Mouse (Mus musculus): ENCODE results near the gene Rnf215. TPM values are rescaled to one million over a fixed set of nuclear protein-coding genes. Genes with fewer than 3 reads are reported as not detected.

Gene Rnf215
- polyA plus RNA-seq, 1 experiment from 2014 or later, result 19.1 TPM

DNA sequence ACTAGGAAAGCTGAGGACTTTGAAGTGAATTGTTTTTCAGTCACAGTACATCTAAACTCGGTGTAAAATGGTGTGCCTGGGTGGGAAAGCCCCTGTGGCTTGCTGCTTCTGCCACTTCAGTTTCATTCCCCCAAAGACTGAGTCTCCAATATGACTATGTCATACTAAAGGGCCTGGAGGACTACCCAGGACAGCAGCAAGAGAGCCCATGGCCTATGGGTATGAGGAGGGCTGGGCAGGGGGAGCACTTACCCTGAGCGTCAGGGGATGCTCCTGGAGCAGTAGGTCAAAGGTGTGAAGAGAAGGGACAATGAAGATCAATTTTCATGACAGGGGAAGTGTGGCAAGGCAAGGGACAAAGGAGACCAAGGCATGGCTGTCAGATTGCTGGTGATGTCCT lies 4.0 kb downstream of the Rnf215 start:
- Histone ChIP-seq H3K36me3 (replicated peaks) (peaks cover 71% of the 10 kb centered on the region), H3K4me1 (peaks cover 25% of the 10 kb centered on the region), H3K27ac (no peak overlapping the region), H3K9me3 (no peaks in the 10 kb centered on the region), H3K4me3 (no peak overlapping the region), H3K27me3 (ENCODE audit: poor library complexity, severe bottlenecking) (no peaks in the 10 kb centered on the region)
- 83% methylated on average over 2 of the region's 2 CpGs for WGBS
- no peak for DNase-seq (ENCODE audit: extremely low spot score, low spot score)

DNA sequence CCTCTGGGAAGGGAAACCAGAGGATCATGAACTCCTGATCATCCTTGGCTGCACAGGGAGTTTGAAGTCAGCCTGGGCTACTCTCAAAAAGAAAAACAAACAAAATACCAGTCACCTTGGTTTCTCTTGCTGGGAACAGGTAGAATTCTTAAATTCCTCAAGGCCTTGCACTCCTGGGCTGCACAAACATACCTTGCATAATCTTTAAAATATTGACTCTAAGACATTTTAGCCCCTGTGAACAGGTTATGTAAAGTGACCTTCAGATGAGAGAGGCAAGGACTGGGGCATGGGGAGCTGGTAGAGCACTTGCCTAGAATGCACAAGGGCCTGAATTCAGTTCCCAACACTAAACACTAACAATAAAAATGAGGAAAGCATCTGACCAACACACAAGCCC lies 6.5 kb downstream of the Rnf215 start:
- H3K36me3 ChIP-seq (replicated peaks), result peaks cover 83% of the 10 kb centered on the region
- no peak for DNase-seq (ENCODE audit: extremely low spot score, low spot score)

DNA sequence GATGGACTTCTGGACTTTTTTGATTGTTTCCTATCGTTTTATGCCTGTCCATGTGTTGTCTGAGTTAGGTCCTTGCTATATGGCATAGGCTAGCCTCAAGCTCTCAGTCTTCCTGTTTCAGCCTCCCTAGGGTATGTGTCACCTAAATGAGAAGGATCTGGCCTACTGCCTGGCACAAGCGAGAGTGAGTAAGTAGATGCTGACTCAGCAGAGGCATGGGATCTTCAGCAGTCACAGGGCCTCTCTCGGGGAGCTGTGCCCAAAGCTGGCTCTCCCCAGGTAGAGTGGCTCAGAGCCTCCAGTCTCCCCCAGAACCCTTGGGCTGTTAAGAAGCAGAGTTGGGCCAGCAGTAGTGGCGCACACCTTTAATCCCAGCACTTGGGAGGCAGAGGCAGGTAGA lies 7.3 kb downstream of the Rnf215 start:
- no peak for DNase-seq (ENCODE audit: extremely low spot score, low spot score)

More for the DNA sequence above, 6.5 kb downstream of the Rnf215 start:
- H3K9me3 ChIP-seq, result no peaks in the 10 kb centered on the region
- H3K4me3 ChIP-seq, result no peak overlapping the region
- no peak overlapping the region for H3K27ac ChIP-seq
- H3K4me1 ChIP-seq, result peaks cover 6% of the 10 kb centered on the region
- no peaks in the 10 kb centered on the region for H3K27me3 ChIP-seq (ENCODE audit: poor library complexity, severe bottlenecking)

DNA sequence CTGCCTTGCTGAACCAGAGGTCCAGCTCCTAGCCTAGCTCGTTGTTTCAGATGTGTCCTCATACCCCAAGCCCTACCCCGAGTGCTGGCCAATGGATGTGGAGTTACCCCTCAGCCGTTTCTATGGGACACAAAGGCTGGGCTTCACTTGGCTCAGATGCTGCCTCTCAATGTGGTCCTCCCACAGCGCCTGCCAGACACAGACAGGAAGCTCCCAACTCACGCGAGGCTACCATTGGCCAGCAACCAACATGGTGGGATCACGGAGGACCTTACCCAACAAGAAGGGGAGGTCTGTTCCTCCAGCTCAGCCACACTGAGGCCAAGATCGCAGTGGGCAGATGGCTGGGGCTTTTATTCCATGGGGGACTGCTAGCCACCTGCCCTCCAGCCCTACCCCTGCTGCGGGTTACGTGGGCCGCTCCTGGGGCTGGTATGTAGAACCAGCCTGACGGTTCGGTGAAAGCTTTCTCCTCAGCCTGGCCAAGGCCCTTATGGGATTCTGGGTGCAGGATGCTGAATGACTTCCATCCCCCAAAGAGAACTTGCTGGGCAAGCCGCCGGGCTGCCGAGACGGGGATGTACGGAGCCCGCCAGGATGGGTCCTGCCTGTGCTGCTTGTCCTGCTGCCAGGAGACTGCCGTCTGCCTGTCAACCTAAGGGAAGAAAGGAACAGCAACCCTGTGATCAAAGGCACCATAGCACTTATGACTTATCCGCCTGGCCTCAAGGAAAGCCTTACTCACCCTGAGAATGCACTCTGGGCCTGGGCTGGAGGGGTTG lies 8.5 kb downstream of the Rnf215 start:
- 93% methylated on average over 21 of the region's 21 CpGs for WGBS
- peaks cover 69% of the 10 kb centered on the region for H3K36me3 ChIP-seq (replicated peaks)

More for the DNA sequence above, 7.3 kb downstream of the Rnf215 start:
- H3K27ac ChIP-seq, result no peak overlapping the region
- H3K36me3 ChIP-seq (replicated peaks), result peaks cover 77% of the 10 kb centered on the region
- no peaks in the 10 kb centered on the region for H3K9me3 ChIP-seq
- WGBS, result 86% methylated on average over 4 of the region's 4 CpGs
- H3K4me1 ChIP-seq, result no peaks in the 10 kb centered on the region; the same call in 1 of the 2 replicates
- H3K27me3 ChIP-seq (ENCODE audit: poor library complexity, severe bottlenecking), result no peaks in the 10 kb centered on the region
- H3K4me3 ChIP-seq, result no peak overlapping the region

DNA sequence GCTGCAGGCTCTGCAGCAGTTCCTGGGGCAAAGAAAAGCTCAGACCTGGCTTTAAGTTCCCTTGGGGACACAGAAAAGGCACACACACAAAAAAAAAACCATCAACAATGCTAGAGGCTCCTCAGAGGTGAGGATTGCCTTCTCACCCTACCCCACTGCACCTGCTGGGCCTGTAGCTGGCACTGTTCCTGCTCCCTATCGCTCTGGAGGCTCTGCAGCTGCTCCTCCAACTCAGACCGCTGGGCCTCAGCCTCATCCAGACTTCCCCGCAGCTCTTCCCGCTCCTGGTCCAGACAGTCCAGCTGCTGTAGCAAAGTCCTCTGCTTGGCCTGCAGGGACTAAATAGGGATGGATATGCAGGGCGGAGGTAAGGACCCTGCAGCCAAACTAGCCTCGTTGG lies 11.4 kb downstream of the Rnf215 start:
- WGBS, result 86% methylated on average over 6 of the region's 6 CpGs
- no peak for DNase-seq (ENCODE audit: extremely low spot score, low spot score)
- Histone ChIP-seq H3K27me3 (ENCODE audit: poor library complexity, severe bottlenecking) (no peaks in the 10 kb centered on the region), H3K36me3 (replicated peaks) (peaks cover 50% of the 10 kb centered on the region), H3K4me1 (peaks cover 3% of the 10 kb centered on the region; the same call in 1 of the 2 replicates), H3K27ac (peak overlapping the region; percentile 4), H3K9me3 (no peaks in the 10 kb centered on the region), H3K4me3 (no peak overlapping the region)

More for the DNA sequence above, 8.5 kb downstream of the Rnf215 start:
- DNase-seq (ENCODE audit: extremely low spot score, low spot score), result no peak
- no peak overlapping the region for H3K4me3 ChIP-seq
- H3K27me3 ChIP-seq (ENCODE audit: poor library complexity, severe bottlenecking), result no peaks in the 10 kb centered on the region
- peaks cover 3% of the 10 kb centered on the region; the same call in 1 of the 2 replicates for H3K4me1 ChIP-seq
- H3K9me3 ChIP-seq, result no peaks in the 10 kb centered on the region
- H3K27ac ChIP-seq, result no peak overlapping the region

DNA sequence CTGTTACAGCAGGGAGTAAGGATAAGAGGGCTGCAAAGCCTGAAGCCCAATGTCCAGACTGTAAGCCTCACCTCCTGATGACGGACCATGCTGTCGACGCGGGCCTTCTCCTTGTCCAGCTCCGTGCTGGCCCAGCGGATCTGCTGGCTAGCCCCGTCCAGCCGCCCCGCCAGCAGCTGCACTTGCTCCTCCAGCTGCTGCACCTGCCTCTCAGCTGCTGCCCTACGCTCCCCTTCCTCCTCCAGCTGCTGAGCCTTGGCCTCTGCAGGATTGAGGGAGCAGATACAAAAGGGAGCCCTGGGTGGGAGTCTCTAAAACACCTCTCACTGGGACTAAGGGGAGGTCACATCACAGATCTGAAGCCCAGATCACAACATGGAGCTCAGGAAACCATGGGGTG lies 12.1 kb downstream of the Rnf215 start:
- Histone ChIP-seq H3K27me3 (ENCODE audit: poor library complexity, severe bottlenecking) (no peaks in the 10 kb centered on the region), H3K9me3 (no peaks in the 10 kb centered on the region), H3K36me3 (replicated peaks) (peaks cover 43% of the 10 kb centered on the region), H3K4me3 (no peak overlapping the region), H3K27ac (peak overlapping the region; percentile 20; the same call in 1 of the 2 replicates), H3K4me1 (peaks cover 3% of the 10 kb centered on the region; the same call in 1 of the 2 replicates)
- DNase-seq (ENCODE audit: extremely low spot score, low spot score), result no peak
- WGBS, result 85% methylated on average over 10 of the region's 10 CpGs

DNA sequence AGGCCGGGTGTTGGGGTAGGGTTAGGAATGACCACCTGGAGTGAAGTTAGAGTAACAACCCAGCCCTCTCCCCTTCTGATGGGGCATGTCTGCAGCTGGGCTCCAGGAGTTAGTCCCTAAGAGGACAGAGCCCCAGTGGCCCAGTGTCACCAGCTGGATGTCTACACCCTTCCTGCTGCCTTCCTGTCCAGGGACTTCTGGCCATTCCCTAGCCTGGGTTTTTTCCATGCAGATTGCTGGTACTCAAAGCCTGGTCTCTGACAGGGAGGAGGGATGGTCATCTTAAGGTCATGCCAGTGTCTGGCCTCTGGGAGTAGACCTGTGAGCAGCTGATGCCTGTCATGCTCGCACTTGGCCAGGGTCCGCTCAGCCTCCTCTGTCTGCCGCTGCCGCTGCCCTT lies 13.1 kb downstream of the Rnf215 start:
- peaks cover 3% of the 10 kb centered on the region; the same call in 1 of the 2 replicates for H3K4me1 ChIP-seq
- DNase-seq (ENCODE audit: extremely low spot score, low spot score), result no peak
- 89% methylated on average over 5 of the region's 5 CpGs for WGBS
- H3K4me3 ChIP-seq, result no peak overlapping the region
- H3K36me3 ChIP-seq (replicated peaks), result peaks cover 33% of the 10 kb centered on the region
- no peak overlapping the region for H3K27ac ChIP-seq
- no peaks in the 10 kb centered on the region for H3K27me3 ChIP-seq (ENCODE audit: poor library complexity, severe bottlenecking)
- no peaks in the 10 kb centered on the region for H3K9me3 ChIP-seq

DNA sequence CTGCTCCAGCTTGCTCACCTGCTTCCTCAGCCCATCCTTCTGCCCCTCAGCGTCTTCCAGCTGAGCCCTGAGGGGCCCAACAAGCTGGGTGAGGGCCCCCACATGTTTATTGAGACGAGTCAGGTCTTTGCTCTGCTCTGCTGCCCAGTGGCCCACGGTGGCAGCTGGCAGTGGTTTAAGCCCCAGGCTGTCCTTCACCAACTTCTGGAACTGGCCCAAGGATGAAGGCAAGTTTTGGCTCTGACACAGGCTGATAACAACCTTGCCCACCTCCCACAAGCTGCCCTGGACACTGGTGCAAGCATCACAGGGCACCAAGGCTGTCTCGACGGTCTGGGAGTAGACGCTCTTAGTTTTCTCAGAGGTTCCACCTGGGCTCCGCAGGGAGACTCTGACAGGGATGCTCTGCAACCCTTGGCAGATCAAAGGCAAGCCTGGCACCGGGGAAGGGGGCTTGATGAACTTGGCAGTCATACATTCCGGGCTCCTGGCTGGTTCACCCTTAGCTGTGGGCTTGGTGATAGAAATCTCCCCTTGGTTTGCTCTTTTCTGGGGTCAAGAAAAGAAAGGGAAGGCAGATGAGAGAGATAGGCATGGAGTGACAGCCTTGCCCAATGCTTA lies 13.6 kb downstream of the Rnf215 start:
- no peak for DNase-seq (ENCODE audit: extremely low spot score, low spot score)
- H3K4me1 ChIP-seq, result peaks cover 3% of the 10 kb centered on the region; the same call in 1 of the 2 replicates
- no peak overlapping the region for H3K4me3 ChIP-seq
- H3K36me3 ChIP-seq (replicated peaks), result peaks cover 28% of the 10 kb centered on the region
- H3K9me3 ChIP-seq, result no peaks in the 10 kb centered on the region
- H3K27ac ChIP-seq, result no peak overlapping the region
- H3K27me3 ChIP-seq (ENCODE audit: poor library complexity, severe bottlenecking), result no peaks in the 10 kb centered on the region
- 89% methylated on average over 9 of the region's 9 CpGs for WGBS

DNA sequence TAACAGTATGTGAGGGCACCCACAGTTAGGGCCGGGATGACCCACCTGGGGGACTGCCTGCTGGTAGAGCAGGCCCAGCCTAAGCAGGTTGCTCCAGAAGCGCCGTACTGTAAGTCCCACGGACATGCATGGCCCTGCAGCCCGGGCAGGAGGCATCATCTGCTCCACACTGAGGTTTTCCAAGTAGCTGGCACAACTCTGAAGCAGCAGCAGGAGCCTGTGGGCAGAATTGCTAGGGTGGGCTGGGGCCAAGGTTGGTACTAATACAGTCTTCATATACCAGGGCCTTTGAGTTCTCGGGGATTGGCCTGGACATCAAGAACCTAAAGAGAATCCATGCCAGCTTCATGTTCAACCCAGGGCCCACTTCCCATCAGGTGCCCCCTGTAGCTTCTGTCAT lies 14.9 kb downstream of the Rnf215 start:
- Histone ChIP-seq H3K4me1 (peaks cover 3% of the 10 kb centered on the region; the same call in 1 of the 2 replicates), H3K27me3 (ENCODE audit: poor library complexity, severe bottlenecking) (no peaks in the 10 kb centered on the region), H3K9me3 (no peaks in the 10 kb centered on the region), H3K27ac (no peak overlapping the region), H3K36me3 (replicated peaks) (peaks cover 20% of the 10 kb centered on the region), H3K4me3 (no peak overlapping the region)
- WGBS, result 90% methylated on average over 6 of the region's 6 CpGs
- no peak for DNase-seq (ENCODE audit: extremely low spot score, low spot score)

DNA sequence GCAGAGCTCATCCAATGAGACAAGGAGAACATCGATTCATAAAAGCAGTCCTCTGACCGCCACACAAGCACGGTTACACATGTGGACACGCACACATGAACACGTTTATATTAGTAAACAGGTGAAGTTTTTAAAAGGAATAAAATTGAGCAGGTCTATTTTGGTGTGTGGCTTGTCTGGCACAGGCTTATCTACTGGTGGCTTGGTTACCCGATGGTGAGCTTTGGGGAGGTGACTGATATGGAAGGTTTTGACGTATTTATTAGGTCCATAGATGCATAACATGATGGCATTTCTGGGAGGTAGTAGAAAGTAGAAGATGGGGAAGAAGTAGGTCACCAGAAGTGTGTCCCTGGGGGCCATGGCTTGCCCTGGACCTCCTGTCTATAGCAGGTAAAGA lies 18.7 kb downstream of the Rnf215 start:
- Histone ChIP-seq H3K27me3 (ENCODE audit: poor library complexity, severe bottlenecking) (no peaks in the 10 kb centered on the region), H3K4me3 (no peak overlapping the region), H3K4me1 (no peaks in the 10 kb centered on the region), H3K36me3 (replicated peaks) (peaks cover 12% of the 10 kb centered on the region; the same call in 1 of the 2 replicates), H3K9me3 (no peaks in the 10 kb centered on the region), H3K27ac (no peak overlapping the region)
- WGBS, result 93% methylated on average over 7 of the region's 7 CpGs
- no peak for DNase-seq (ENCODE audit: extremely low spot score, low spot score)

DNA sequence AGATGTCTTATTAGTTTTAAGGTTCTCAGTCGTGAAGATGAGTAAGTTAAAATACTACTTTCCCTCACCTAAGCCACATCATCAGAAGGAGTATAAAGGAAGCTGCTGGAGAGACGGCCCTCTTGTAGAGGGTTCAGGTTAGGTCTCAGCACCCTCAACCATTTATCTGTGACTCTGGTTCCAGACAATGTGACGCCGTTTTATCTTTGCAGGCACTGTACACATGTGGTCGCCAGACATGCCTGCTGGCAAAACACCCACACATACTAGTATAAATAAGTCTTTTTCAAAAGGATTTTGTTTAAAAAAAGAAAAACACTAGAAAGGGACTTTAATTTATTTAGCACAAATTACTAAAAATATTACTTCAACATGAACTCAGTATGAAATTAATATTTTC lies 20.6 kb downstream of the Rnf215 start:
- Histone ChIP-seq H3K4me3 (no peak overlapping the region), H3K9me3 (no peaks in the 10 kb centered on the region), H3K27me3 (ENCODE audit: poor library complexity, severe bottlenecking) (no peaks in the 10 kb centered on the region), H3K4me1 (peaks cover 12% of the 10 kb centered on the region), H3K27ac (no peak overlapping the region), H3K36me3 (replicated peaks) (0 out of 2 replicates have a peak, but pooled peaks cover 6% of the 10 kb centered on the region)
- DNase-seq (ENCODE audit: extremely low spot score, low spot score), result no peak
- WGBS, result 83% methylated on average over 5 of the region's 5 CpGs

DNA sequence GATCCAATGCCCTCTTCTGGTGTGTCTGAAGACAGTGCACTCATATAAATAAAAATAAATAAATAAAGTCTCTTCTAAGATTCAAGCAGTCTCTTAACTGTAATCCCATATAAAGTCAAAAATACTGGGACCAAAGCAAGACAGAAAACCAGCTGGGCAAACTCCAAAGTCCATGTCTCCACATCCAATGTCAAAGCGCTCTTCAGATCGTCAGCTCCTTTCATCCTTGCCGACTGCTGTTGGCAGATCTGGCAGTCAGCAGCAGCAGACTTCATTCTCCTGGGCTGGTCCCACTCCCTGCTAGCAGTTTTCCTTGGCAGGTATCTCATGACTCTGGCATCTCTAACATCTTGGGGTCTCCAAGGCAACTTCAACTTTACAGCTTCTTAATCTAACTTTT lies 23.7 kb downstream of the Rnf215 start:
- DNase-seq (ENCODE audit: extremely low spot score, low spot score), result no peak
- Histone ChIP-seq H3K4me3 (peak overlapping the region; percentile 67; the same call in 1 of the 2 replicates), H3K9me3 (no peaks in the 10 kb centered on the region), H3K36me3 (replicated peaks) (peaks cover 30% of the 10 kb centered on the region), H3K4me1 (peaks cover 36% of the 10 kb centered on the region), H3K27me3 (ENCODE audit: poor library complexity, severe bottlenecking) (no peaks in the 10 kb centered on the region), H3K27ac (no peak overlapping the region)
- 91% methylated on average over 3 of the region's 3 CpGs for WGBS
